Comparison of ENCODE assay signal across 8 mouse cellular contexts in the genomic region with DNA sequence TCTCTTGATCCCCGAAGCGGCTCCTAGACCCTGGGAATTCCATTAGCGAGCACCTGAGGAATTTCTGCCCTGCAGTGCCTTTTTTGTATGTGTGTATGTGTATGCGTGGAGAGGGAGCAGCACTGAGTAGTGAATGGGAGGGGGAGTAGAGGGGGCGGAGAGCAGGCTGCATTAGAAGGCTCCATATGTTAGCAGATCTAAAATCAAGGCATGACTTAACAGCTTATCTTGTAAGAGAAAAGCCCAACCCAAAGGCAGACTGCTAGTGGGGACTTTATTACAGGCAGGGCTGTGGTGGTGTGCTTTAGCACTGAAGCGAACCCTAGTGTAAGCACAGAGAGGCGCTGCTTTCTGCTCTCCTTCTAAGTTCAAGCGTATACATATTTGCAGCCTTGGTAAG. TPM values are rescaled to one million over a fixed set of nuclear protein-coding genes. Genes with fewer than 3 reads are reported as not detected.
A peak's percentile ranks its signal among the peaks of the same experiment; 100 is the strongest.
DNase-seq lines count a peak whose midpoint lies in the region; ATAC-seq lines count a peak whose summit lies in the region.

No protein-coding gene starts in this region.

- H3K27ac ChIP-seq in forebrain, embryonic 12.5 days, result peak overlapping the region; percentile 77
- peak overlapping the region; percentile 59 for H3K27ac ChIP-seq in intestine, embryonic 16.5 days (ENCODE audit: low read length)

- no peaks in the 10 kb centered on the region for H3K9me3 ChIP-seq in forebrain, embryonic 12.5 days
- no peaks in the 10 kb centered on the region for H3K9me3 ChIP-seq in intestine, embryonic 16.5 days (ENCODE audit: control insufficient read depth, low read length)

- peak overlapping the region; percentile 37 for H3K4me3 ChIP-seq in forebrain, embryonic 12.5 days (replicated peaks)
- H3K4me3 ChIP-seq in intestine, embryonic 16.5 days (ENCODE audit: low read length), result peak overlapping the region; percentile 34

- peak overlapping the region; percentile 38 for H3K9ac ChIP-seq in forebrain, embryonic 12.5 days
- H3K9ac ChIP-seq in intestine, embryonic 16.5 days (ENCODE audit: low read depth, low read length), result peak overlapping the region; percentile 36

- H3K27me3 ChIP-seq in forebrain, embryonic 12.5 days, result peaks cover 8% of the 10 kb centered on the region
- H3K27me3 ChIP-seq in intestine, embryonic 16.5 days (replicated peaks; ENCODE audit: control insufficient read depth, insufficient read depth, low read length), result no peaks in the 10 kb centered on the region

- H3K36me3 ChIP-seq in forebrain, embryonic 12.5 days (replicated peaks), result no peaks in the 10 kb centered on the region
- no peaks in the 10 kb centered on the region for H3K36me3 ChIP-seq in intestine, embryonic 16.5 days (ENCODE audit: control insufficient read depth, insufficient read depth, low read length)

- DNase-seq in cerebellum, postnatal 14 days, result peak; percentile 39 to 46
- DNase-seq in cerebellum, adult 11-12 months, result no peak
- peak; percentile 11 for DNase-seq in ES-CJ7 (ENCODE audit: low read depth, low spot score)
- DNase-seq in neural tube, embryonic 10.5 days (ENCODE audit: extremely low spot score, low spot score), result peak; percentile 55
- no peak for DNase-seq in spleen, postnatal 14 days (ENCODE audit: low spot score in 2 of 2)
- DNase-seq in spleen, postnatal 36 days (ENCODE audit: low spot score in 2 of 2), result no peak

- 8% methylated on average over 8 of the region's 8 CpGs for WGBS in forebrain, embryonic 12.5 days
- 13% methylated on average over 8 of the region's 8 CpGs for WGBS in intestine, embryonic 16.5 days

- peaks cover 44% of the 10 kb centered on the region for H3K4me1 ChIP-seq in forebrain, embryonic 12.5 days
- H3K4me1 ChIP-seq in intestine, embryonic 16.5 days (ENCODE audit: control insufficient read depth, insufficient read depth, low read length), result peaks cover 12% of the 10 kb centered on the region

- peak overlapping the region; percentile 49 for H3K4me2 ChIP-seq in forebrain, embryonic 12.5 days
- H3K4me2 ChIP-seq in intestine, embryonic 16.5 days (ENCODE audit: low read depth, low read length), result peak overlapping the region; percentile 51

- peak; percentile 16; the same call in 1 of the 2 replicates for ATAC-seq in forebrain, embryonic 12.5 days (ENCODE audit: low FRiP score)
- peak; percentile 26; the same call in 1 of the 2 replicates for ATAC-seq in intestine, embryonic 16.5 days

RNA-seq across cellular contexts. Expression of gene Cdon, which starts 3.7 kb away (rescaled TPM):
- 23.4 and 23.7 TPM in 2 replicates for polyA plus RNA-seq in forebrain, embryonic 12.5 days (2016; fragmentation: Nextera tagmentation; extraction: Ambion mirVana)
- 4.7 and 5.5 TPM in 2 replicates for polyA plus RNA-seq in intestine, embryonic 16.5 days (2015; fragmentation: Nextera tagmentation; extraction: Ambion mirVana)

Comparison
In these comparisons a context has a peak if more than half of its experiments do, and no peak if none do; other contexts are left out.
1. DNase-seq: peak in cerebellum, postnatal 14 days (2 of 2), ES-CJ7 (single experiment) and neural tube, embryonic 10.5 days (single experiment); none in cerebellum, adult 11-12 months (single experiment), spleen, postnatal 14 days (0 of 2) and spleen, postnatal 36 days (0 of 2).